ENCODE assay signal across 12 mouse cellular contexts in the genomic region with DNA sequence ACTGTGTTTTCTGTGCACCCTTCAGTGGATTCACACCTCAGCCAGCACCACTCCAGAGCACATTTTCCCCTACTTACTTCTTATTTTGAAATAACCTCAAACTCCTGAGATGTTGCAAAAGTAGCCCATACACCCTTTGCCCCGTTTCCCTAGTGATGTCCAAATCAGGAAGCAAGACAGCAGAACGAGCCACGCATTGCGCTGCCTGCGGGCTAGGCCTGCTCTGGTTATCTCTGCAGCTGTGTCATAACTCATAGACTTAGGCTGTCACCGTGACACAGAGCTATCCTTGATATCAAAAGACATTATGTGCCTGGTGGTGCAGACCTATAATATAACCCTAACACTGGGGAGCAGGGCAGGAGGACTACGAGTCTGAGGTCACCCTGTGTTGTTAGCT. TPM values are rescaled to one million over a fixed set of nuclear protein-coding genes. Genes with fewer than 3 reads are reported as not detected.
DNase-seq lines count a peak whose midpoint lies in the region; ATAC-seq and TF ChIP-seq lines count a peak whose summit lies in the region.
"Had no signal": no experiment of that assay in that cellular context is flagged by ENCODE, and none has a peak within 500 bp of the region (broad histone marks: within the 10 kb centered on the region; RNA-seq: fewer than 3 reads in every experiment).

No protein-coding gene starts in this region.

- no peaks in the 10 kb centered on the region for H3K9me3 ChIP-seq in MEL (replicated peaks; ENCODE audit: insufficient read depth, low read length)
- no peaks in the 10 kb centered on the region for H3K9me3 ChIP-seq in forebrain, embryonic 13.5 days (replicated peaks)
- no peaks in the 10 kb centered on the region for H3K9me3 ChIP-seq in midbrain, embryonic 10.5 days (replicated peaks)
- H3K9me3 ChIP-seq: midbrain, embryonic 12.5 days; neural tube, embryonic 15.5 days had no signal

- no peaks in the 10 kb centered on the region for H3K27me3 ChIP-seq in MEL (ENCODE audit: control insufficient read depth in 1 of 2, insufficient read depth in 2 of 2, low read length in 2 of 2)
- H3K27me3 ChIP-seq in forebrain, embryonic 13.5 days, result peaks cover 10% of the 10 kb centered on the region
- H3K27me3 ChIP-seq in midbrain, embryonic 10.5 days (ENCODE audit: low read depth, poor library complexity, severe bottlenecking), result peaks cover 22% of the 10 kb centered on the region; the same call in 1 of the 2 replicates
- H3K27me3 ChIP-seq: neural tube, embryonic 15.5 days; Patski had no signal

- no peak overlapping the region for H3K4me2 ChIP-seq in forebrain, embryonic 13.5 days
- H3K4me2 ChIP-seq: midbrain, embryonic 12.5 days; neural tube, embryonic 15.5 days had no signal

- peaks cover 5 to 21% of the 10 kb centered on the region in 2 experiments for H3K4me1 ChIP-seq in MEL (ENCODE audit: control insufficient read depth in 1 of 2, insufficient read depth in 2 of 2, low read length in 2 of 2)
- peaks cover 14% of the 10 kb centered on the region for H3K4me1 ChIP-seq in forebrain, embryonic 13.5 days
- peaks cover 21% of the 10 kb centered on the region for H3K4me1 ChIP-seq in midbrain, embryonic 10.5 days

- peak overlapping the region in 1 of 2 experiments; percentile 12; a peak in 1 of 4 replicates for H3K4me3 ChIP-seq in MEL (ENCODE audit: control insufficient read depth in 1 of 2, insufficient read depth in 1 of 2, low read depth in 2 of 2, low read length in 2 of 2)
- no peak overlapping the region for H3K4me3 ChIP-seq in macrophage (ENCODE audit: inconsistent target)
- H3K4me3 ChIP-seq in forebrain, embryonic 13.5 days, result no peak overlapping the region
- no peak overlapping the region for H3K4me3 ChIP-seq in midbrain, embryonic 10.5 days
- H3K4me3 ChIP-seq: midbrain, embryonic 12.5 days; neural tube, embryonic 15.5 days had no signal

- TF ChIP-seq POLR2A in MEL (IDR thresholded peaks at IDR 0.05; ENCODE audit: control insufficient read depth in 1 of 2, insufficient read depth in 1 of 2, low read depth in 1 of 2, low read length in 2 of 2, poor library complexity in 1 of 2), result peak in 1 of 2 experiments; percentile 31; a peak in 1 of 4 replicates

- no peak for ATAC-seq in forebrain, embryonic 13.5 days
- ATAC-seq: forebrain, postnatal 0 days; Patski had no signal

- H3K36me3 ChIP-seq in MEL (ENCODE audit: control insufficient read depth in 1 of 2, insufficient read depth in 2 of 2, low read length in 2 of 2) (peaks cover 21 to 33% of the 10 kb centered on the region in 2 experiments), macrophage (ENCODE audit: inconsistent target) (peaks cover 35% of the 10 kb centered on the region)
- peaks cover 35% of the 10 kb centered on the region for H3K36me3 ChIP-seq in forebrain, embryonic 13.5 days (ENCODE audit: poor library complexity, severe bottlenecking)
- peaks cover 33% of the 10 kb centered on the region for H3K36me3 ChIP-seq in midbrain, embryonic 10.5 days

- peak overlapping the region; percentile 4; the same call in 1 of the 2 replicates for H3K9ac ChIP-seq in MEL (ENCODE audit: control insufficient read depth, low read depth, low read length, poor library complexity, severe bottlenecking)
- H3K9ac ChIP-seq in forebrain, embryonic 13.5 days, result no peak overlapping the region
- H3K9ac ChIP-seq: forebrain, postnatal 0 days; midbrain, embryonic 12.5 days; neural tube, embryonic 15.5 days had no signal

- no peak for TF ChIP-seq CTCF in MEL (IDR thresholded peaks at IDR 0.05 in 2 of 3, conservative IDR thresholded peaks at IDR 0.05 in 1 of 3; ENCODE audit: control insufficient read depth in 1 of 3, insufficient read depth in 1 of 3, low read depth in 2 of 3, low read length in 3 of 3, poor library complexity in 1 of 3, severe bottlenecking in 1 of 3)

- H3K27ac ChIP-seq in MEL (ENCODE audit: control insufficient read depth, low read depth, low read length), result peak overlapping the region; percentile 97
- peak overlapping the region; percentile 30 for H3K27ac ChIP-seq in macrophage
- H3K27ac ChIP-seq in forebrain, embryonic 13.5 days, result no peak overlapping the region
- H3K27ac ChIP-seq in midbrain, embryonic 10.5 days (replicated peaks), result no peak overlapping the region
- H3K27ac ChIP-seq: midbrain, embryonic 12.5 days; neural tube, embryonic 15.5 days had no signal

- TF ChIP-seq RAD21 in MEL (IDR thresholded peaks at IDR 0.05; ENCODE audit: low read depth, low read length), result no peak

- H3K79me2 ChIP-seq in MEL (ENCODE audit: control insufficient read depth, insufficient read depth, low read length, poor library complexity) (peaks cover 25% of the 10 kb centered on the region), macrophage (ENCODE audit: inconsistent target) (peaks cover 67% of the 10 kb centered on the region)

- WGBS in macrophage (ENCODE audit: missing documents), result 1% methylated on average over 6 of the region's 7 CpGs
- WGBS in forebrain, embryonic 13.5 days, result 94% methylated on average over 7 of the region's 7 CpGs
- 90% methylated on average over 7 of the region's 7 CpGs for WGBS in midbrain, embryonic 10.5 days

- DNase-seq in adrenal gland, adult 2 months, result peak; percentile 70
- no peak for DNase-seq in adrenal gland, postnatal 4 days (ENCODE audit: low spot score in 2 of 2)
- DNase-seq in MEL (ENCODE audit: low read depth, low spot score), result peak; percentile 90
- DNase-seq in fat pad, adult 2 months (ENCODE audit: extremely low read depth, low read depth, low spot score), result peak; percentile 79
- DNase-seq in right cerebral cortex, adult 18-20 months, result no peak
- DNase-seq in midbrain, embryonic 10.5 days (ENCODE audit: low spot score), result no peak

- TF ChIP-seq EP300 in MEL (IDR thresholded peaks at IDR 0.05; ENCODE audit: low read depth in 1 of 2, low read length in 2 of 2), result peak; percentile 56 to 63; a peak in 3 of 4 replicates

RNA-seq across cellular contexts. Expression of a gene that starts 2.2 kb away (rescaled TPM):
- 100 to 1,000 TPM; 640 to 700 TPM for total RNA-seq in adrenal gland, adult 2 months (2021)
- polyA plus RNA-seq in adrenal gland, adult 2 months (2012; rRNA removed), result 260 and 309 TPM in 2 replicates
- total RNA-seq in adrenal gland, postnatal 4 days (2021), result 100 to 1,000 TPM; 251 to 277 TPM
- 415 and 498 TPM in 2 replicates for total RNA-seq in MEL (2012; rRNA removed)
- polyA plus RNA-seq in MEL (2012; ENCODE audit: insufficient read depth in 1 of 2, insufficient read length in 2 of 2, low read depth in 1 of 2, low replicate concordance in 2 of 2, missing spikeins in 1 of 2) (100 to 1,000 TPM in 1 of 2 experiments, not detected in 1; 298 TPM), macrophage (2018) (238 to 467 TPM (median 415 TPM) in 3 replicates)
- 10 to 100 TPM in 22 of 26 experiments, 1 to 10 TPM in 4; 6.9 to 84.0 (median 17.0) TPM for total RNA-seq in macrophage (2018; cell fraction: chromatin; rRNA removed)
- 100 to 1,000 TPM; 146 to 332 (median 253) TPM for total RNA-seq in macrophage (2018; cell fraction: cytosol; rRNA removed)
- total RNA-seq in macrophage (2018; cell fraction: nucleus; rRNA removed), result 100 to 1,000 TPM in 3 of 26 experiments, 10 to 100 TPM in 23; 33.8 to 135 (median 54.6) TPM
- 386 and 415 TPM in 2 replicates for polyA plus RNA-seq in forebrain, embryonic 13.5 days (2015; fragmentation: Nextera tagmentation; extraction: Ambion mirVana)
- 339 and 342 TPM in 2 replicates for polyA plus RNA-seq in midbrain, embryonic 10.5 days (2016; fragmentation: Nextera tagmentation; extraction: Ambion mirVana)

RNA-seq across cellular contexts. Expression of a gene that starts 19.8 kb away (rescaled TPM):
- 10 to 100 TPM; 29.7 to 41.1 TPM for total RNA-seq in adrenal gland, adult 2 months (2021)
- polyA plus RNA-seq in adrenal gland, adult 2 months (2012; rRNA removed), result 49.5 and 58.2 TPM in 2 replicates
- total RNA-seq in adrenal gland, postnatal 4 days (2021), result 10 to 100 TPM; 44.9 to 50.6 TPM
- total RNA-seq in MEL (2012; rRNA removed), result 21.0 and 21.6 TPM in 2 replicates
- polyA plus RNA-seq in MEL (2012; ENCODE audit: insufficient read depth in 1 of 2, insufficient read length in 2 of 2, low read depth in 1 of 2, low replicate concordance in 2 of 2, missing spikeins in 1 of 2) (10 to 100 TPM in 1 of 2 experiments, not detected in 1; 35.9 TPM), macrophage (2018) (8.0 to 25.6 TPM (median 17.6 TPM) in 3 replicates)
- total RNA-seq in macrophage (2018; cell fraction: chromatin; rRNA removed), result 10 to 100 TPM in 16 of 26 experiments, 1 to 10 TPM in 10; 1.8 to 58.8 (median 22.3) TPM
- total RNA-seq in macrophage (2018; cell fraction: cytosol; rRNA removed), result 10 to 100 TPM; 11.5 to 28.2 (median 21.3) TPM
- 10 to 100 TPM in 20 of 26 experiments, 1 to 10 TPM in 6; 5.1 to 38.2 (median 15.9) TPM for total RNA-seq in macrophage (2018; cell fraction: nucleus; rRNA removed)
- 53.2 and 55.6 TPM in 2 replicates for polyA plus RNA-seq in forebrain, embryonic 13.5 days (2015; fragmentation: Nextera tagmentation; extraction: Ambion mirVana)
- 45.1 and 47.0 TPM in 2 replicates for polyA plus RNA-seq in midbrain, embryonic 10.5 days (2016; fragmentation: Nextera tagmentation; extraction: Ambion mirVana)

RNA-seq across cellular contexts. Expression of a gene that starts 35.1 kb away (rescaled TPM):
- total RNA-seq in adrenal gland, adult 2 months (2021), result 1 to 10 TPM; 1.6 to 2.8 TPM
- 1.00 and 1.2 TPM in 2 replicates for polyA plus RNA-seq in adrenal gland, adult 2 months (2012; rRNA removed)
- total RNA-seq in adrenal gland, postnatal 4 days (2021), result 1 to 10 TPM; 2.7 to 4.8 TPM
- total RNA-seq in MEL (2012; rRNA removed), result not detected in 2 replicates
- polyA plus RNA-seq in MEL (2012; ENCODE audit: insufficient read depth in 1 of 2, insufficient read length in 2 of 2, low read depth in 1 of 2, low replicate concordance in 2 of 2, missing spikeins in 1 of 2) (not detected), macrophage (2018) (not detected in 3 replicates)
- 1 to 10 TPM in 1 of 26 experiments, not detected in 25; 1.4 TPM for total RNA-seq in macrophage (2018; cell fraction: chromatin; rRNA removed)
- total RNA-seq in macrophage (2018; cell fraction: cytosol; rRNA removed), result not detected
- not detected for total RNA-seq in macrophage (2018; cell fraction: nucleus; rRNA removed)
- 27.3 and 27.5 TPM in 2 replicates for polyA plus RNA-seq in forebrain, embryonic 13.5 days (2015; fragmentation: Nextera tagmentation; extraction: Ambion mirVana)
- polyA plus RNA-seq in midbrain, embryonic 10.5 days (2016; fragmentation: Nextera tagmentation; extraction: Ambion mirVana), result 8.9 and 15.1 TPM in 2 replicates

RNA-seq across cellular contexts. Expression of a gene that starts 43.5 kb away (rescaled TPM):
- total RNA-seq in adrenal gland, adult 2 months (2021), result 100 to 1,000 TPM; 125 to 172 TPM
- 234 and 236 TPM in 2 replicates for polyA plus RNA-seq in adrenal gland, adult 2 months (2012; rRNA removed)
- 10 to 100 TPM; 46.9 to 60.3 TPM for total RNA-seq in adrenal gland, postnatal 4 days (2021)
- 17.7 and 23.8 TPM in 2 replicates for total RNA-seq in MEL (2012; rRNA removed)
- 10 to 100 TPM in 1 of 2 experiments, not detected in 1; 46.0 TPM for polyA plus RNA-seq in MEL (2012; ENCODE audit: insufficient read depth in 1 of 2, insufficient read length in 2 of 2, low read depth in 1 of 2, low replicate concordance in 2 of 2, missing spikeins in 1 of 2)
- total RNA-seq in macrophage (2018; cell fraction: chromatin; rRNA removed), result 100 to 1,000 TPM in 14 of 26 experiments, 10 to 100 TPM in 12; 29.9 to 222 (median 122) TPM
- total RNA-seq in macrophage (2018; cell fraction: cytosol; rRNA removed), result 10 to 100 TPM; 12.6 to 98.1 (median 37.0) TPM
- 100 to 1,000 TPM in 11 of 26 experiments, 10 to 100 TPM in 15; 35.5 to 215 (median 86.3) TPM for total RNA-seq in macrophage (2018; cell fraction: nucleus; rRNA removed)
- polyA plus RNA-seq in macrophage (2018), result 12.7 to 36.5 TPM (median 27.8 TPM) in 3 replicates
- 58.2 and 65.1 TPM in 2 replicates for polyA plus RNA-seq in forebrain, embryonic 13.5 days (2015; fragmentation: Nextera tagmentation; extraction: Ambion mirVana)
- polyA plus RNA-seq in midbrain, embryonic 10.5 days (2016; fragmentation: Nextera tagmentation; extraction: Ambion mirVana), result 43.7 and 48.4 TPM in 2 replicates

RNA-seq across cellular contexts. Expression of a gene that starts 49.7 kb away (rescaled TPM):
- total RNA-seq in adrenal gland, adult 2 months (2021), result 1 to 10 TPM; 1.4 to 1.5 TPM
- 9.2 and 11.2 TPM in 2 replicates for polyA plus RNA-seq in adrenal gland, adult 2 months (2012; rRNA removed)
- 10 to 100 TPM in 1 of 2 experiments, 1 to 10 TPM in 1; 8.4 to 12.6 TPM for total RNA-seq in adrenal gland, postnatal 4 days (2021)
- total RNA-seq in MEL (2012; rRNA removed), result 5.0 and 6.4 TPM in 2 replicates
- polyA plus RNA-seq in MEL (2012; ENCODE audit: insufficient read depth in 1 of 2, insufficient read length in 2 of 2, low read depth in 1 of 2, low replicate concordance in 2 of 2, missing spikeins in 1 of 2) (10 to 100 TPM in 1 of 2 experiments, not detected in 1; 27.2 TPM), macrophage (2018) (1.5 to 4.4 TPM (median 1.7 TPM) in 3 replicates)
- 10 to 100 TPM in 10 of 26 experiments, 1 to 10 TPM in 15, under 1 TPM in 1; 0.95 to 19.7 (median 7.7) TPM for total RNA-seq in macrophage (2018; cell fraction: chromatin; rRNA removed)
- total RNA-seq in macrophage (2018; cell fraction: cytosol; rRNA removed), result 1 to 10 TPM in 18 of 26 experiments, under 1 TPM in 8; 0.53 to 2.6 (median 1.2) TPM
- 10 to 100 TPM in 4 of 26 experiments, 1 to 10 TPM in 22; 1.3 to 35.6 (median 5.7) TPM for total RNA-seq in macrophage (2018; cell fraction: nucleus; rRNA removed)
- polyA plus RNA-seq in forebrain, embryonic 13.5 days (2015; fragmentation: Nextera tagmentation; extraction: Ambion mirVana), result 10.9 and 13.4 TPM in 2 replicates
- polyA plus RNA-seq in midbrain, embryonic 10.5 days (2016; fragmentation: Nextera tagmentation; extraction: Ambion mirVana), result 18.8 and 20.9 TPM in 2 replicates

Comparison
In these comparisons a context has a peak if more than half of its experiments do, and no peak if none do; other contexts are left out.
1. DNase-seq: peak in adrenal gland, adult 2 months (single experiment), MEL (single experiment) and fat pad, adult 2 months (single experiment); none in adrenal gland, postnatal 4 days (0 of 2), right cerebral cortex, adult 18-20 months (single experiment) and midbrain, embryonic 10.5 days (single experiment).
2. H3K27ac ChIP-seq: peak in MEL (single experiment) and macrophage (single experiment); none in forebrain, embryonic 13.5 days (single experiment) and midbrain, embryonic 10.5 days (single experiment).